Mouse (Mus musculus): ENCODE data around the gene Ccdc154. TPM values are rescaled to one million over a fixed set of nuclear protein-coding genes. Genes with fewer than 3 reads are reported as not detected.

The Ccdc154 gene
- total and polyA plus RNA-seq, 3 experiments: 0.04 TPM; not detected in 2

DNA sequence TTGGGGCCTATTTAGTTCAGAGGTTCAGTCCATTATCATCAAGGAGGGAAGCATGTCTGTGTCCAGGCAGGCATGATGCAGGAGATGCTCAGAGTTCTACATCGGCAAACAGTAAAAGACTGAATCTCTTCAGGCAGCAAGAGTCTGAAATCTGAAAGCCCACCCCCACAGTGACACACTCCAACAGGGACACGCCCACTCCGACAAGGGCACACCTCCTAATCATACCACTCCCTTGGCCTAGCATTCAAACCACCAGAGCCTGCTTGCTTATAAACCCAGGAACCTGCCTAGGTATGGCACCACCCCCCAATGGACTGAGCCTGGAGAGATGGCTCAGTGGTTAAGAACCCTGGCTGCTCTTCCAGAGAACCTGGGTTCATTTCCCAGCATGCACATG, 53.2 kb downstream of the Ccdc154 start:
- peaks cover 4 to 19% of the 10 kb centered on the region in 2 experiments; a peak in 2 of 4 replicates for H3K4me1 ChIP-seq (ENCODE audit: control insufficient read depth in 1 of 2, insufficient read depth in 2 of 2)
- peaks cover 58 to 86% of the 10 kb centered on the region in 2 experiments for H3K36me3 ChIP-seq (replicated peaks in 1 of 2; ENCODE audit: control insufficient read depth in 1 of 2, insufficient read depth in 1 of 2, low read length in 1 of 2)
- no peak for DNase-seq (ENCODE audit: extremely low read depth)
- no peak overlapping the region for H3K9ac ChIP-seq (ENCODE audit: insufficient read depth, low read depth)
- H3K27ac ChIP-seq (ENCODE audit: insufficient read depth, low read depth): no peak overlapping the region
- no peaks in the 10 kb centered on the region for H3K27me3 ChIP-seq (replicated peaks)
- no peaks in the 10 kb centered on the region for H3K9me3 ChIP-seq (replicated peaks; ENCODE audit: low read length)
- dilution Hi-C loops (cut with MboI; ENCODE audit: extremely low pct_ligation_motif_present, extremely low pct_unique_long_range_greater_than_20kb, low sequenced_read_pairs) (no loop called here), in situ Hi-C loops (cut with MboI; ENCODE audit: low pct_ligation_motif_present, low pct_unique_long_range_greater_than_20kb, low sequenced_read_pairs) (no loop called here)
- H3K79me2 ChIP-seq (replicated peaks; ENCODE audit: control insufficient read depth, extremely low read depth, insufficient read depth, poor library complexity, severe bottlenecking): no peaks in the 10 kb centered on the region
- TF ChIP-seq CTCF (conservative IDR thresholded peaks at IDR 0.05 in 1 of 2, IDR thresholded peaks at IDR 0.05 in 1 of 2; ENCODE audit: low read depth in 2 of 2, low read length in 2 of 2): no peak
- no peak for TF ChIP-seq SMC3 (IDR thresholded peaks at IDR 0.05; ENCODE audit: low read depth, low read length)
- no peak for TF ChIP-seq GABPA (IDR thresholded peaks at IDR 0.05; ENCODE audit: insufficient replicate concordance, low read depth, low read length)
- no peak for TF ChIP-seq MEF2A (IDR thresholded peaks at IDR 0.05; ENCODE audit: borderline replicate concordance, low read depth, low read length)
- TF ChIP-seq EP300 (IDR thresholded peaks at IDR 0.05; ENCODE audit: low read length): no peak
- no peak overlapping the region for H3K4me2 ChIP-seq (ENCODE audit: insufficient read depth, low read depth, poor library complexity, severe bottlenecking)
- no peak overlapping the region for H3K4me3 ChIP-seq (replicated peaks in 1 of 3; ENCODE audit: low read depth in 2 of 3, low read length in 2 of 3, poor library complexity in 1 of 3)

DNA sequence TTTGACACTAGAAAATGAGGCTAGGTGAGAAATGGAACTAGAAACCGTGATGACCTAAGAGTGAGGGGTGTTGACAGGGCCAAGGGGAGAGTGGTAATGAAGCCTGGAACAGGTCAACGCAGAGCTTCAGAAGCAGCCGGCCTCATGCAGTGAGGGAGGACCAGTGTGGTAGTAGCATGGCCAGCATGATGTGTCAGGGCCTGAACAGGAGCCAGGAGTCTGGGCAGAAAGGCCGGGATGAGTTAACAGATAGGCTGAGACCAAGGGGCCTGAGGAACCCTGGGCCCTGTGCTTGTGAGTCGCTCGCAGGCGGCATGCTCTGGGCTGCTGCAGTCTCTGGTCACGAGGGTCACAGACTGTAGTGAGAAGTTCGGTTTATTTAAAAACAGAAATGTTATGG, 56.7 kb downstream of the Ccdc154 start:
- no peak overlapping the region for H3K4me3 ChIP-seq (replicated peaks in 1 of 3; ENCODE audit: low read depth in 2 of 3, low read length in 2 of 3, poor library complexity in 1 of 3)
- no peak for TF ChIP-seq NRF1 (IDR thresholded peaks at IDR 0.05; ENCODE audit: low read depth, low read length)
- TF ChIP-seq CHD2 (IDR thresholded peaks at IDR 0.05; ENCODE audit: low read length): no peak
- no peak for TF ChIP-seq SMC3 (IDR thresholded peaks at IDR 0.05; ENCODE audit: low read depth, low read length)
- TF ChIP-seq GABPA (IDR thresholded peaks at IDR 0.05; ENCODE audit: insufficient replicate concordance, low read depth, low read length): no peak
- TF ChIP-seq USF2 (conservative IDR thresholded peaks at IDR 0.05; ENCODE audit: low read depth, low read length): no peak
- TF ChIP-seq IRF4 (IDR thresholded peaks at IDR 0.05; ENCODE audit: low read depth, low read length): no peak
- no peak for TF ChIP-seq POLR2A (IDR thresholded peaks at IDR 0.05; ENCODE audit: low read depth, low read length)
- no peak for TF ChIP-seq MAX (IDR thresholded peaks at IDR 0.05; ENCODE audit: low read length)
- TF ChIP-seq CTCF (conservative IDR thresholded peaks at IDR 0.05 in 1 of 2, IDR thresholded peaks at IDR 0.05 in 1 of 2; ENCODE audit: low read depth in 2 of 2, low read length in 2 of 2): no peak
- TF ChIP-seq MYC (IDR thresholded peaks at IDR 0.05; ENCODE audit: low read depth, low read length): no peak
- TF ChIP-seq SIN3A (IDR thresholded peaks at IDR 0.05; ENCODE audit: low read length): no peak
- no peak for TF ChIP-seq ZC3H11A (IDR thresholded peaks at IDR 0.05; ENCODE audit: low read depth, low read length)
- no peak for TF ChIP-seq ZNF384 (IDR thresholded peaks at IDR 0.05; ENCODE audit: low read depth, low read length)
- TF ChIP-seq CHD1 (IDR thresholded peaks at IDR 0.05; ENCODE audit: low read depth, low read length): no peak
- no peak for TF ChIP-seq RAD21 (IDR thresholded peaks at IDR 0.05; ENCODE audit: low read depth, low read length)
- no peak for TF ChIP-seq ETS1 (conservative IDR thresholded peaks at IDR 0.05; ENCODE audit: low read depth, low read length)
- no peak for TF ChIP-seq PAX5 (IDR thresholded peaks at IDR 0.05; ENCODE audit: low read length)
- TF ChIP-seq NELFE (IDR thresholded peaks at IDR 0.05; ENCODE audit: low read depth, low read length): no peak
- TF ChIP-seq UBTF (IDR thresholded peaks at IDR 0.05; ENCODE audit: low read depth, low read length): no peak
- TF ChIP-seq JUN (IDR thresholded peaks at IDR 0.05; ENCODE audit: insufficient read depth, low read depth, low read length): no peak
- dilution Hi-C loops (cut with MboI; ENCODE audit: extremely low pct_ligation_motif_present, extremely low pct_unique_long_range_greater_than_20kb, low sequenced_read_pairs): no loop called here
- H3K79me2 ChIP-seq (replicated peaks; ENCODE audit: control insufficient read depth, extremely low read depth, insufficient read depth, poor library complexity, severe bottlenecking): peaks cover 6% of the 10 kb centered on the region; the same call in 1 of the 2 replicates
- peaks cover 12 to 29% of the 10 kb centered on the region in 2 experiments for H3K4me1 ChIP-seq (ENCODE audit: control insufficient read depth in 1 of 2, insufficient read depth in 2 of 2)
- H3K9ac ChIP-seq (ENCODE audit: insufficient read depth, low read depth): no peak overlapping the region
- no peak overlapping the region for H3K27ac ChIP-seq (ENCODE audit: insufficient read depth, low read depth)
- H3K27me3 ChIP-seq (replicated peaks): no peaks in the 10 kb centered on the region
- DNase-seq (ENCODE audit: extremely low read depth): no peak
- H3K36me3 ChIP-seq (replicated peaks in 1 of 2; ENCODE audit: control insufficient read depth in 1 of 2, insufficient read depth in 1 of 2, low read length in 1 of 2): peaks cover 37 to 64% of the 10 kb centered on the region in 2 experiments
- in situ Hi-C loops (cut with MboI; ENCODE audit: low pct_ligation_motif_present, low pct_unique_long_range_greater_than_20kb, low sequenced_read_pairs): no loop called here
- no peak overlapping the region for H3K4me2 ChIP-seq (ENCODE audit: insufficient read depth, low read depth, poor library complexity, severe bottlenecking)
- no peaks in the 10 kb centered on the region for H3K9me3 ChIP-seq (replicated peaks; ENCODE audit: low read length)

All from CH12.LX (cell line).